Mouse (Mus musculus) layer of hippocampus, adult 2 months (tissue): ENCODE results near the gene Wdr47. TPM values are rescaled to one million over a fixed set of nuclear protein-coding genes. Genes with fewer than 3 reads are reported as not detected.
"Not testable (repeated sequence)": the region's sequence is repeated elsewhere in the genome, so short reads cannot be mapped to it uniquely, and the experiment has no call there.

ENCODE experiments used
- DNase-seq, 2 experiments: peaks; one replicate each; pipeline ENCODE4 v3.0.0; 2022; ENCODE audit warnings: low spot score in 2 of 2
- H3K27ac ChIP-seq: fragments of 200-600 bp; 2 replicates; pipeline ENCODE4 v1.8.1; 2022
- H3K4me3 ChIP-seq: fragments of 200-600 bp; 2 replicates; pipeline ENCODE4 v1.8.1; 2022; ENCODE audit warnings: mild to moderate bottlenecking
- CTCF ChIP-seq: fragments of 200-600 bp; conservative IDR thresholded peaks from 2 replicates; pipeline ENCODE4 v1.8.1; 2022; ENCODE audit warnings: antibody characterized with exemption, mild to moderate bottlenecking, moderate library complexity
- total RNA-seq, 2 experiments: library from RNA; stranded (reverse); gene quantifications; 2 replicates each; pipeline ENCODE4 v1.2.3; 2021

The Wdr47 gene
- total RNA-seq, 2 experiments from 2014 or later: 125 to 135 TPM

GRCm38 (mm10) chr3:108571443-108572294, 19.4 kb upstream of the Wdr47 start, which contains the start of gene Taf13:
Gene Taf13, plus strand, starts transcription at chr3:108571698.
- peak; percentile 97 to 98 for DNase-seq
- peak within 1 kb of the TSS; percentile 98 for H3K4me3 ChIP-seq
- H3K27ac ChIP-seq: peak within 1 kb of the TSS; percentile 94
- TF ChIP-seq CTCF: peak; percentile 30; the same call in 1 of the 2 replicates

DNA sequence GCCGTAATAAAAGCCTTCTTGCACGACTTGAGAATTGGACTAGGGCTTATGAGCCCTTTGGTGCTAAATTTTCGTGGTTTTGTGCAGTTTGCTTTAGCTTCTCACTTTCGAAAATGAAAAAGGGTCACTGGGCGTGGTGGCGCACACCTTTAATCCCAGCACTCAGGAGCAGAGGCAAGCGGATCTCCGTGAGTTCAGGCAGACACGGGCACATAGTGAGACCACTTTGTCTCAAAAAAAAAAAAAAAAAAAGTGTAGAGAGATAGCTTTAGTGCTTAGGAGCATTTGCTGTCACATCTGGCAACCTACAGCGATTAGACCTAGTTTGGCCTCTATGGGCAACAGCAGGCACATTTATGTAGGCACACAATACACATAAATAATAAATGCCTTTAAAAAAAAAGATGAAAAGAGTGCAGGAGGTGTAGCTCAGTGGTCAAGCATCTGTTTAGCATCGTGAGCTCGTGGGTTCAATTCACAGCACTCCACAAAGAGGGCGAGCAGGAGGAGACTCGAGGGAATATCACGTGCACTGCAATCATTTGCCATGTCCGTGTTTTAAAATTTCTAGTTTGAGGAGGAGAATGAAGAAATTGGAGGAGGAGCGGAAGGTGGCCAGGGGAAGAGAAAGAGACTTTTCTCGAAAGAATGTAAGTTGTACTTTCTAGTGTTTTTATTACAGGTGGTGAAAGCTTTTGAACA, 18.6 kb upstream of the Wdr47 start:
- Histone ChIP-seq H3K27ac (peak overlapping the region; percentile 94; the same call in 1 of the 2 replicates), H3K4me3 (peak overlapping the region; percentile 98)
- DNase-seq: no peak
- TF ChIP-seq CTCF: no peak

DNA sequence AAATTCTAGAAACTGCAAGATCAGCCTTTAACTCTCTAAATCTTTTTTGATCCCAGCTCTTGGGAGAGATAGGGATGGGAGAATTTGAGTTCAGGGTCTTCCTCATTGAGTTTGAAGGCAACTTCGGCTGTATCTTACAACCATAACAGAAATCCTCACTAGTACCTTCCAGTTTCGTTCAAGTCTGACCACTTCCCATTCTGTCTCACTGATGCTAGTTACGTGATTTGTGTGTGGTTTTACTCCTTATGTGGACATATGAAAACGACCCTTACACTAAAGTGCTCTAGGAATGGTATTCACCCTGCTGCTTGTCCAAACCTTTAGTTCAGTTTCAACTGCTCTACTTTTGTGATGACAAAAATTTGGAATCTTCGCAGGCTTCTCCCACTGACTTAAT, 17.1 kb upstream of the Wdr47 start:
- Histone ChIP-seq H3K27ac (no peak overlapping the region), H3K4me3 (no peak overlapping the region)
- DNase-seq: no peak
- no peak for TF ChIP-seq CTCF

DNA sequence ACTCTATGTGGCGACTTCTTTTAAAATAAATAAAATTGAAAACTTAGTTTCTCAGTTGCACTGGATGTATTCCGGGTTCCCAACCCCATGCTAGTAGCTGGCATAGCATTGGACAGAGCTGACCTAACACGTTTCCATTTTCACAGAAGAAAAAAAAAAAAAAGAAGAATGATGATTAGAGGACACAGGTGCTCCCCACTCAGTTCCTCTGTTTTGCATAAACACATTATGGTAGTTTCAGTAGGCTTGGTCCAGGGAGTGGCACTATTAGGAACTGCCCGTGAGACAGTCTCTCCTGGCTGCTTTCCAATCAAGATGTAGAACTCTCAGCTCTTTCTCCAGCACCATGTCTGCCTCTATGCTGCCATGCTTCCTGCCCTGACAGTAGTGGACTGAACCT, 6.5 kb upstream of the Wdr47 start:
- Histone ChIP-seq H3K4me3 (no peak overlapping the region), H3K27ac (no peak overlapping the region)
- no peak for TF ChIP-seq CTCF
- DNase-seq: no peak

- no peak overlapping the region for H3K4me3 ChIP-seq
- no peak for DNase-seq
- TF ChIP-seq CTCF: no peak
Measured at GRCm38 (mm10) chr3:108588446-108588845, 2.6 kb upstream of the Wdr47 start.

DNA sequence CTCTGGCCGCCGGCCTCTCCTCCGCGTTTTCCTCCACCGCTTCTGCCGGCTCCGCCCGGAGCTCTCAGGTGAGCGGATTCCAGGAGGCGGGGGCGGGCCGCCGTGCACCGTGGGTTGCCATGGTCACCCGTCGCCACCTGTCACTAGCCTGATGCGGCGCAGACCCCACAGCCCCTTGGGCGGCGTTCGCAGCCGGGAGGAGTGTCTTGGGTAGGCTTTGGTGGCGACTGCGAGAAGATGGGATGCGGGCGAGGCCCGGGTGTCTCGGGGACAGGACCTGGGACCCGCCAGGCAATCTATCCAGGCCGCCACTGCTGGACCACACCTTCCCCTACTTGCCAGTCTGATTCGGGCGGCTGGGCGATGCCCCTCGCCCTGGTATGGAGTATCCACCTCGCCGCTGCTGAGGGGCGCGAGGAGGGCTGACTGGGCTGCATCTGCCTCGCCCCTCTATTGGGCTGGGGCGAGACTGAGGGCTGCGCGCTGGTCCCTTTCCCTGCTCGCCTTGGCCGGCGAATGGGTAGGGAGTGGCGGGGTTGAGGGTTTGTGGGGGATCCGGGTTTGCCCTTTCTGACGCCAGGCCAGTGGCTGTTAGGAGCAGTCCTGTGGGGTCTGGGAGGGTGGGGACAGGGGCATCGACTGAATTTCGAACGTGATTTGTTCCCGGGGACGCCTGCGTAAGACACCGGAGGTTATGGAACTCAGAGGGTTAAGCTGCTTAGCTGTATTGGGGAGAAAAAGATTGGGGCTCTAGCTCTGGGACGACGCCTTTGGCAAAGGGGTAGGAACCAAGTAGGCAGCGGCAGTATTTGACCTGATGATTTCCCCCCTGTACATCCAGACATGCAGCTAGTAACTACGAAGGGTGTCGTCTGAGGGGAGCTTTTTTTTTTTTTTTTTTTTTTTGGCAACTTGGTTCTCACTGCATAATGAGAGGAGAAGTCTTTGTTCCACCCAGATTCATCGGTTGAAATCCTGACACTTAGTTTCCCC, 747 bp downstream of the Wdr47 start:
- TF ChIP-seq CTCF: no peak
- DNase-seq: peak in 1 of 2 experiments; percentile 21
- Histone ChIP-seq H3K4me3 (peak overlapping the region; percentile 100), H3K27ac (peak overlapping the region; percentile 95)

More at GRCm38 (mm10) chr3:108588446-108588845, 2.6 kb upstream of the Wdr47 start:
- no peak overlapping the region for H3K27ac ChIP-seq

- no peak for DNase-seq
- Histone ChIP-seq H3K4me3 (no peak overlapping the region), H3K27ac (no peak overlapping the region)
- TF ChIP-seq CTCF: no peak
Measured at GRCm38 (mm10) chr3:108608906-108609305, 17.8 kb downstream of the Wdr47 start.

DNA sequence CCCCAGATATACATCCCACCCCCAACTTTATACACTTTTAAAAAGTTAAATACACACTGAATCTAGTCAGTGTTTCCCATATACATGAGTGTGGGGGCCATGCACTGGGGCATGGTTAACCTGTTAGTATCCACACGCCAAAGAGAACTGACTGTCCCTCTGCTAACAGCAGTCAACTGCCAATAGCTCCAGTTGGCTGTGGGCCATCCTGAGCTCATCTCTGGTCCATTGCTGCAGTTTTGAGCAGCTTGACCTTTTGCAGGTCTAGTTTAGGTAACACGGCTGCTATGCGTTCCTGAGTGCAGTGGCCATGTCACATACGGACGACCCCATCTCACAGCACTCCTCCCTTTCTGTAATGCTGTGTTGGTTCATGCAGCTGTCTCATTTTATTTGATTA, 43.7 kb downstream of the Wdr47 start:
- no peak overlapping the region for H3K27ac ChIP-seq
- no peak overlapping the region for H3K4me3 ChIP-seq
- DNase-seq: no peak
- no peak for TF ChIP-seq CTCF

DNA sequence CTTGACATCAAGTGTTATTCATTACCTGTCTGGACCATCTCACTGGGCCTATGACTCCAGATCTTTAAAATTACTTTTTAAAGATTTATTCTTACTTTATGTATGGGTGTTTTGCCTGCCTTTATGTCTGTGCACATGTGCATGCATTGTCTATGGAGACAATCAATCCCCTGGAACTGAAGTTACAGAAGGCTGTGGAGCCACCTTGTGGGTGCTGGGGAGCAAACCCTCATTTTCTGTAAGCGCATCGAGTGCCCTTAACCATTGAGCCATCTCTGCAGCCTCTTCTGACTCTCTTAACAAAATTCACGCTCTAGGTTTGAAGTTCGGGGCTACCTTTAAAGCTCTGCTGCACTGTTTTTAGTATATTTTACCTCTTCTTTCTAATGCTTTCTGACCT, 48.3 kb downstream of the Wdr47 start:
- TF ChIP-seq CTCF: peak; percentile 57
- no peak overlapping the region for H3K4me3 ChIP-seq

DNA sequence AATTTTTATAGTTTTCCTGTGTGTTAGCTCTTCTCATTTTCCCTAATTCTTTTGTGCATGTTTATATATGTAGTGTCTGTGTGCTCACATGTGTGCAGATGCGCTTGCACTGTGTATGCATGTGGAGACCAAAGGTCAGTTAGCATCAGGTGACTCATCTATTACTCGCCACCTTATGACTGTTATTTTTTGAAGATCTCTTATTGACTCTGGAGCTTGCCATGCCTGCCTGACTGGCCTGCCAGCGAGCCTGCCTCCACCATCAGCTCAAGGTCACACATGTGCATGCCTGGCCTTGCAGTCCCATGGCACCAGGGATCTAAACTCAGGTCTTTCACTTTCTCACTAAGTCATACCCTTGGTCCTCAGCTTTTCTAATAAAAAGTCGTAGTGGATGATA, 49.9 kb downstream of the Wdr47 start:
- H3K4me3 ChIP-seq: no peak overlapping the region
- DNase-seq: no peak
- TF ChIP-seq CTCF: no peak
- no peak overlapping the region for H3K27ac ChIP-seq

More for the DNA sequence above, 48.3 kb downstream of the Wdr47 start:
- H3K27ac ChIP-seq: no peak overlapping the region
- DNase-seq: no peak

- no peak overlapping the region for H3K27ac ChIP-seq
- H3K4me3 ChIP-seq: no peak overlapping the region
- DNase-seq: no peak
- no peak for TF ChIP-seq CTCF
Measured at GRCm38 (mm10) chr3:108644856-108645255, 53.8 kb downstream of the Wdr47 start.

- Histone ChIP-seq H3K27ac (no peak overlapping the region), H3K4me3 (no peak overlapping the region)
- no peak for TF ChIP-seq CTCF
- peak; percentile 39 to 59 for DNase-seq
Measured at GRCm38 (mm10) chr3:108646036-108646435, 55.0 kb downstream of the Wdr47 start.

DNA sequence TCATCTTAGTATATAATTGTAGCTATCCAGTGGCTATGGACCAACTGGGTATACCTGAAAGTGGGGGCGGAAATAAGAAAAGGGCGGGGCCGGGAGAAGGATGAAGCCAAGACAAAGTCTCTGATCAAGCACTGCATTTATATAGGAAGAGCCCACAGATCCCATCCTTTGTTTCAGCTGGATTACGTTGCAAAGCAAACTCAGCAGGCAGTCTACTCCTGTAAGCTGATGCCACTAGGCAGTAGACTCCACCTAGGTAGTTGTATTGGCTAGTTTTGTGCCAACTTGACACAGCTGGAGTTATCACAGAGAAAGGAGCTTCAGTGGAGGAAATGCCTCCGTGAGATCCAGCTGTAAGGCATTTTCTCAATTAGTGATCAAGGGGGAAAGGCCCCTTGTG, 56.6 kb downstream of the Wdr47 start:
- not testable (repeated sequence) for H3K27ac ChIP-seq, H3K4me3 ChIP-seq, DNase-seq
